Mouse (Mus musculus): Measurements from ENCODE around the gene Cntnap5c. TPM values are rescaled to one million over a fixed set of nuclear protein-coding genes. Genes with fewer than 3 reads are reported as not detected.
"Not testable (repeated sequence)": the region's sequence is repeated elsewhere in the genome, so short reads cannot be mapped to it uniquely, and the experiment has no call there.

Gene Cntnap5c
- polyA plus RNA-seq, 1 experiment from 2014 or later: 0.25 TPM

GRCm38 (mm10) chr17:57799414-57799985 is 30.1 kb downstream of the Cntnap5c start:
- ATAC-seq (ENCODE audit: low FRiP score) (peak; percentile 79), DNase-seq (ENCODE audit: low spot score, missing footprints) (no peak)
- H3K4me3 ChIP-seq (ENCODE audit: low read depth, low read length): no peak overlapping the region
- H3K4me2 ChIP-seq: no peak overlapping the region
- no peaks in the 10 kb centered on the region for H3K4me1 ChIP-seq (ENCODE audit: control insufficient read depth, insufficient read depth, low read length)
- H3K9ac ChIP-seq (ENCODE audit: low read length): no peak overlapping the region
- H3K9me3 ChIP-seq (ENCODE audit: control insufficient read depth, low read length): no peaks in the 10 kb centered on the region
- H3K27me3 ChIP-seq (ENCODE audit: control insufficient read depth, insufficient read depth, low read length): no peaks in the 10 kb centered on the region
- no peak overlapping the region for H3K27ac ChIP-seq (ENCODE audit: low read depth, low read length)
- H3K36me3 ChIP-seq (ENCODE audit: control insufficient read depth, insufficient read depth, low read length): no peaks in the 10 kb centered on the region
- WGBS: 45% methylated on average over 3 of the region's 3 CpGs

- Histone ChIP-seq H3K9me3 (ENCODE audit: control insufficient read depth, low read length) (no peaks in the 10 kb centered on the region), H3K4me2 (no peak overlapping the region), H3K9ac (ENCODE audit: low read length) (no peak overlapping the region), H3K27ac (ENCODE audit: low read depth, low read length) (no peak overlapping the region), H3K4me1 (ENCODE audit: control insufficient read depth, insufficient read depth, low read length) (no peaks in the 10 kb centered on the region), H3K36me3 (ENCODE audit: control insufficient read depth, insufficient read depth, low read length) (no peaks in the 10 kb centered on the region), H3K4me3 (ENCODE audit: low read depth, low read length) (no peak overlapping the region), H3K27me3 (ENCODE audit: control insufficient read depth, insufficient read depth, low read length) (no peaks in the 10 kb centered on the region)
- DNase-seq (ENCODE audit: low spot score, missing footprints): no peak
- WGBS: 92% methylated on average over 1 of the region's 1 CpGs
- ATAC-seq (ENCODE audit: low FRiP score): no peak
Observed at GRCm38 (mm10) chr17:57801180-57801579, 31.8 kb downstream of the Cntnap5c start.

GRCm38 (mm10) chr17:57837090-57837971 is 68.0 kb downstream of the Cntnap5c start:
- H3K4me2 ChIP-seq: no peak overlapping the region
- H3K9ac ChIP-seq (ENCODE audit: low read length): no peak overlapping the region
- no peaks in the 10 kb centered on the region for H3K36me3 ChIP-seq (ENCODE audit: control insufficient read depth, insufficient read depth, low read length)
- H3K4me3 ChIP-seq (ENCODE audit: low read depth, low read length): no peak overlapping the region
- no peaks in the 10 kb centered on the region for H3K27me3 ChIP-seq (ENCODE audit: control insufficient read depth, insufficient read depth, low read length)
- DNase-seq (ENCODE audit: low spot score, missing footprints) (no peak), ATAC-seq (ENCODE audit: low FRiP score) (no peak)
- no peaks in the 10 kb centered on the region for H3K4me1 ChIP-seq (ENCODE audit: control insufficient read depth, insufficient read depth, low read length)
- H3K9me3 ChIP-seq (ENCODE audit: control insufficient read depth, low read length): no peaks in the 10 kb centered on the region
- H3K27ac ChIP-seq (ENCODE audit: low read depth, low read length): no peak overlapping the region

- not testable (repeated sequence) for H3K9me3 ChIP-seq (ENCODE audit: control insufficient read depth, low read length); H3K4me1 ChIP-seq (ENCODE audit: control insufficient read depth, insufficient read depth, low read length); H3K4me3 ChIP-seq (ENCODE audit: low read depth, low read length); ATAC-seq (ENCODE audit: low FRiP score); H3K27ac ChIP-seq (ENCODE audit: low read depth, low read length); H3K9ac ChIP-seq (ENCODE audit: low read length); DNase-seq (ENCODE audit: low spot score, missing footprints); H3K36me3 ChIP-seq (ENCODE audit: control insufficient read depth, insufficient read depth, low read length); H3K27me3 ChIP-seq (ENCODE audit: control insufficient read depth, insufficient read depth, low read length); H3K4me2 ChIP-seq
- WGBS: no CpG with 5 or more reads among the region's 4 CpGs
Observed at GRCm38 (mm10) chr17:57855811-57856210, 86.4 kb downstream of the Cntnap5c start.

DNA sequence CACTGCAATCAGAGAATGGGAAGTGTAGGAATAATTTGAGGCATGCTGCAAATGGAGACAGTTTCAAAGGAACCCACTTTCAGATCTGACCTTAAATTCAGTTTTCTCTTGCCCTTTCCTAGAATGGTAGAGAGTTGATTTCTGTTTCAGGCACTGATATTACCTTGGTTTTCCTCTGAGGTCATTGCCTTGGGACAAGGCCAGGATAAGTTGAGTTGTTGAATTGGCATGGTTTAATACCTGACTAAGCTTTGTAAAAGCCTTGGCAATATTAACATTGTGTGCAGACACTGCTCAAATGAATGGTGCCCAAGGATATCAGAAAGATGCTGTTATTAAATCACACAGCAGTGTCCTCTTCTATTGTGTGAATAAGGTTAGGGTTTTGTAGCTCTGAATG is 96.6 kb downstream of the Cntnap5c start:
- H3K27ac ChIP-seq (ENCODE audit: low read depth, low read length): no peak overlapping the region
- no peaks in the 10 kb centered on the region for H3K36me3 ChIP-seq (ENCODE audit: control insufficient read depth, insufficient read depth, low read length)
- H3K4me1 ChIP-seq (ENCODE audit: control insufficient read depth, insufficient read depth, low read length): no peaks in the 10 kb centered on the region
- ATAC-seq (ENCODE audit: low FRiP score) (no peak), DNase-seq (ENCODE audit: low spot score, missing footprints) (no peak)
- no peak overlapping the region for H3K4me2 ChIP-seq
- no peak overlapping the region for H3K9ac ChIP-seq (ENCODE audit: low read length)
- no peak overlapping the region for H3K4me3 ChIP-seq (ENCODE audit: low read depth, low read length)
- H3K9me3 ChIP-seq (ENCODE audit: control insufficient read depth, low read length): no peaks in the 10 kb centered on the region
- H3K27me3 ChIP-seq (ENCODE audit: control insufficient read depth, insufficient read depth, low read length): no peaks in the 10 kb centered on the region

DNA sequence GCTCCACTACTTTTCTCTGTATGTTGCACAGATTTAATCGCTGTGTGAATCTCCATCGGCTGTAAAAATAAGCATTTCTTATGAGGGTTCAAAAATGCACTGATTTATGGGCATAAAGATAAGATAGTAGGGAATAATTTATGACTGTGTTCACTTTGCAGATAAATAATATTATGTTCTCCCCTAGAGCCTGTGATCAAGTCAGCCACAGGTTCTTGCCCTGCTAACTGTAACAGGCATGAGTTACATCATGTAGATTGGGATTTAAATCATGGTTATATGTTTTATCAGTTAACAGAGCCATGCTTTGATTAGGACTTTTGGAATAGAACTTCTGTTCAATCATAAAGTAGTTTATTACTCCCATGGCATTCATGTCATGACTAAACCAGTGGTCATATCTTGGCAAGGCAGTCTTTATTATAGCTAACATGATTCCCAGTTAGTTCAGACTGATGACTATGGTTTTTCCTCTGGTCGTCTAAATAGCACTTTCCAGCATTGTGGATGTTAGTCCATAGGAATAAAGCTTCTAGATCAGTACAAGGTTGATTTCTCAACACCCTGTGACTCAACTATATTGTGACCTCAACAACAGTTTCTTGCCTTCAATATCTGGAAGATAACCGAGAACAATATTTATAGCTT is 118.5 kb downstream of the Cntnap5c start:
- no peaks in the 10 kb centered on the region for H3K36me3 ChIP-seq (ENCODE audit: control insufficient read depth, insufficient read depth, low read length)
- no peak for ATAC-seq (ENCODE audit: low FRiP score)
- H3K27me3 ChIP-seq (ENCODE audit: control insufficient read depth, insufficient read depth, low read length): no peaks in the 10 kb centered on the region
- DNase-seq (ENCODE audit: low spot score, missing footprints): no peak
- no peak overlapping the region for H3K9ac ChIP-seq (ENCODE audit: low read length)
- H3K4me1 ChIP-seq (ENCODE audit: control insufficient read depth, insufficient read depth, low read length): no peaks in the 10 kb centered on the region
- no peaks in the 10 kb centered on the region for H3K9me3 ChIP-seq (ENCODE audit: control insufficient read depth, low read length)
- no peak overlapping the region for H3K4me2 ChIP-seq
- H3K4me3 ChIP-seq (ENCODE audit: low read depth, low read length): no peak overlapping the region
- WGBS: 78% methylated on average over 4 of the region's 4 CpGs
- H3K27ac ChIP-seq (ENCODE audit: low read depth, low read length): no peak overlapping the region

- Histone ChIP-seq H3K4me2 (no peak overlapping the region), H3K4me3 (ENCODE audit: low read depth, low read length) (no peak overlapping the region), H3K9ac (ENCODE audit: low read length) (no peak overlapping the region), H3K27me3 (ENCODE audit: control insufficient read depth, insufficient read depth, low read length) (no peaks in the 10 kb centered on the region), H3K36me3 (ENCODE audit: control insufficient read depth, insufficient read depth, low read length) (no peaks in the 10 kb centered on the region), H3K4me1 (ENCODE audit: control insufficient read depth, insufficient read depth, low read length) (no peaks in the 10 kb centered on the region), H3K27ac (ENCODE audit: low read depth, low read length) (no peak overlapping the region), H3K9me3 (ENCODE audit: control insufficient read depth, low read length) (no peaks in the 10 kb centered on the region)
- DNase-seq (ENCODE audit: low spot score, missing footprints): no peak
- no peak for ATAC-seq (ENCODE audit: low FRiP score)
Observed at GRCm38 (mm10) chr17:57911770-57912293, 142.5 kb downstream of the Cntnap5c start.

DNA sequence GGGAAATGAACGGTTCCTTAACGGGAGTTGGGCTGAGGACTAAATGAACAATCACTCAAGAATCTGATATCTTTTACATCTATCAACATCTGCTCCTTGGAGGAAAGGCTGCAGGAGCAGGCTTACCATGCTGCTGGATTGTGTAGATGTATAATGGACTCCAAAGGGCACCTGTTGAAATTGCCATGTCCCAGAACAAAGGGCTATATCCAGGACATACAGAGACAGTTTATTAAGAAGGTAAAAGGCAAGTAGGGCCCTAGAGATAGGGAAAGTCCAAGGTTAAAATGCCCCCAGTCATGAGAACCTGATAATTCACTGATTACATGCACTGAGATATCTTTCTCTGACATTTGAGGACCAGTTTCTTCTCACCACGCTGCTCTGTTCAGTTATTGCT is 214.9 kb downstream of the Cntnap5c start:
- DNase-seq (ENCODE audit: low spot score, missing footprints): no peak
- Histone ChIP-seq H3K36me3 (ENCODE audit: control insufficient read depth, insufficient read depth, low read length) (no peaks in the 10 kb centered on the region), H3K9me3 (ENCODE audit: control insufficient read depth, low read length) (no peaks in the 10 kb centered on the region), H3K4me3 (ENCODE audit: low read depth, low read length) (no peak overlapping the region), H3K27ac (ENCODE audit: low read depth, low read length) (no peak overlapping the region), H3K9ac (ENCODE audit: low read length) (no peak overlapping the region), H3K27me3 (ENCODE audit: control insufficient read depth, insufficient read depth, low read length) (no peaks in the 10 kb centered on the region), H3K4me2 (no peak overlapping the region), H3K4me1 (ENCODE audit: control insufficient read depth, insufficient read depth, low read length) (no peaks in the 10 kb centered on the region)
- 82% methylated on average over 3 of the region's 3 CpGs for WGBS
- no peak for ATAC-seq (ENCODE audit: low FRiP score)

- ATAC-seq (ENCODE audit: low FRiP score): no peak
- Histone ChIP-seq H3K9me3 (ENCODE audit: control insufficient read depth, low read length) (no peaks in the 10 kb centered on the region), H3K4me3 (ENCODE audit: low read depth, low read length) (no peak overlapping the region), H3K36me3 (ENCODE audit: control insufficient read depth, insufficient read depth, low read length) (no peaks in the 10 kb centered on the region), H3K4me1 (ENCODE audit: control insufficient read depth, insufficient read depth, low read length) (no peaks in the 10 kb centered on the region), H3K9ac (ENCODE audit: low read length) (no peak overlapping the region), H3K27me3 (ENCODE audit: control insufficient read depth, insufficient read depth, low read length) (no peaks in the 10 kb centered on the region), H3K27ac (ENCODE audit: low read depth, low read length) (no peak overlapping the region), H3K4me2 (no peak overlapping the region)
- DNase-seq (ENCODE audit: low spot score, missing footprints): no peak
- WGBS: 45% methylated on average over 2 of the region's 2 CpGs
Observed at GRCm38 (mm10) chr17:57988420-57988819, 219.1 kb downstream of the Cntnap5c start.

Measured in midbrain, embryonic 11.5 days (tissue).